Mouse (Mus musculus): ENCODE results near the gene Krtap4-2.

Gene Krtap4-2

GRCm38 (mm10) chr11:99590981-99591380 lies 43.9 kb downstream of the Krtap4-2 start, which contains the start of gene Krtap1-3:
TSS of gene Krtap1-3 (minus strand) at chr11:99591339.
- no peak for DNase-seq (ENCODE audit: low spot score in 2 of 2)

GRCm38 (mm10) chr11:99585096-99585495 lies 49.8 kb downstream of the Krtap4-2 start:
- no peak for DNase-seq (ENCODE audit: low spot score in 2 of 2)

All from urinary bladder, postnatal 4 days (tissue).